In the genomic region with DNA sequence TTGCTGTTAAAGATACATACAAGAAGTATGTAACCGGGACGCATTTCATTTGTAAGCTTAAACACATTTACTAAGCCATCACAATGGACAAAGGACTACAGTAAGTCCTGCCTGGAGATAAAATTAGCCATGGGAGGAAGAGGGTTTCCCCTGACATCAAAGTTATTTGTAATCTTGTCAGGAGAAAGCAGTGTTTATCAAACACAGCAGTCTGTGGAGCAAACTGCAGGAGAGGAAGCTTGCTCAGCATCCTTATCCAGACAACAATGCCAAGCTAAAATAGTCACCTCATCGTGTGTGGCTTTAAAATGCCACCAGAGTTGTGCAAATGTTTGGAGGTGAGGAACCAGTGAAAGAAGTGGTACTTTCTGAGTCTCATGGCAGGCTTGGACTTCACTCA, we compare ENCODE assay signal across 20 mouse cellular contexts.
DNase-seq lines count a peak whose midpoint lies in the region; ATAC-seq and TF ChIP-seq lines count a peak whose summit lies in the region.
"Had no signal": no experiment of that assay in that cellular context is flagged by ENCODE, and none has a peak within 500 bp of the region (broad histone marks: within the 10 kb centered on the region; RNA-seq: fewer than 3 reads in every experiment).

No protein-coding gene starts in this region.

- peak; percentile 35; the same call in 1 of the 2 replicates for TF ChIP-seq EP300 in liver, postnatal 0 days (IDR thresholded peaks at IDR 0.05; ENCODE audit: low read depth)

- intact Hi-C loops in heart, postnatal 14 days (cut with DNase I) = no loop called here
- intact Hi-C loops in left cerebral cortex, postnatal 10 days (cut with DNase I) = no loop called here

- H3K36me3 ChIP-seq in heart, embryonic 16.5 days (ENCODE audit: control insufficient read depth, insufficient read depth) = no peaks in the 10 kb centered on the region
- H3K36me3 ChIP-seq in lung, embryonic 14.5 days (ENCODE audit: insufficient read depth) = no peaks in the 10 kb centered on the region
- no peaks in the 10 kb centered on the region for H3K36me3 ChIP-seq in liver, postnatal 0 days (replicated peaks; ENCODE audit: insufficient read depth, low read length)
- H3K36me3 ChIP-seq: heart, embryonic 15.5 days; hindbrain, embryonic 15.5 days; neural tube, embryonic 13.5 days; stomach, embryonic 15.5 days had no signal

- WGBS in heart, embryonic 16.5 days = 27% methylated on average over 3 of the region's 3 CpGs
- WGBS in lung, embryonic 14.5 days = 28% methylated on average over 3 of the region's 3 CpGs
- 31% methylated on average over 3 of the region's 3 CpGs for whole genome bisulfite sequencing in liver, postnatal 0 days (ENCODE audit: insufficient replicate concordance)

- TF ChIP-seq POLR2A in cortical plate, adult 2 months (IDR thresholded peaks at IDR 0.05; ENCODE audit: extremely low read depth, insufficient read depth, low read length) = no peak

- no peak overlapping the region for H3K9ac ChIP-seq in heart, embryonic 16.5 days (ENCODE audit: low read length)
- H3K9ac ChIP-seq in lung, embryonic 14.5 days = no peak overlapping the region
- no peak overlapping the region for H3K9ac ChIP-seq in liver, postnatal 0 days (replicated peaks)
- H3K9ac ChIP-seq: heart, embryonic 15.5 days; hindbrain, embryonic 15.5 days; neural tube, embryonic 13.5 days; stomach, embryonic 15.5 days had no signal

- no peaks in the 10 kb centered on the region for H3K27me3 ChIP-seq in heart, embryonic 16.5 days (ENCODE audit: control insufficient read depth, insufficient read depth, low read length)
- H3K27me3 ChIP-seq in lung, embryonic 14.5 days (ENCODE audit: insufficient read depth, low read length) = no peaks in the 10 kb centered on the region
- no peaks in the 10 kb centered on the region for H3K27me3 ChIP-seq in liver, postnatal 0 days (ENCODE audit: insufficient read depth, low read length)
- H3K27me3 ChIP-seq: heart, embryonic 15.5 days; hindbrain, embryonic 15.5 days; neural tube, embryonic 13.5 days; stomach, embryonic 15.5 days had no signal

- peak overlapping the region; percentile 21; the same call in 1 of the 2 replicates for H3K27ac ChIP-seq in heart, embryonic 16.5 days (ENCODE audit: low read length)
- H3K27ac ChIP-seq in lung, embryonic 14.5 days (ENCODE audit: low read depth) = no peak overlapping the region
- H3K27ac ChIP-seq in cortical plate, adult 2 months (ENCODE audit: insufficient read depth, low read length) = peak overlapping the region; percentile 8; the same call in 1 of the 2 replicates
- H3K27ac ChIP-seq in liver, postnatal 0 days (ENCODE audit: low read depth) = no peak overlapping the region
- H3K27ac ChIP-seq: heart, embryonic 15.5 days; hindbrain, embryonic 15.5 days; neural tube, embryonic 13.5 days; stomach, embryonic 15.5 days had no signal

- no peak for ATAC-seq in heart, embryonic 16.5 days (replicated peaks; ENCODE audit: extremely low read depth, insufficient read depth, low FRiP score)
- no peak for ATAC-seq in lung, embryonic 14.5 days (ENCODE audit: insufficient read depth)
- ATAC-seq in liver, postnatal 0 days = no peak
- ATAC-seq: activated CD4-positive, CD25-positive, alpha-beta regulatory T cell, adult 4 months; forebrain, embryonic 14.5 days; Patski had no signal

- H3K9me3 ChIP-seq in heart, embryonic 16.5 days (replicated peaks; ENCODE audit: control insufficient read depth, low read length) = no peaks in the 10 kb centered on the region
- H3K9me3 ChIP-seq in lung, embryonic 14.5 days (ENCODE audit: low read depth, low read length) = no peaks in the 10 kb centered on the region
- H3K9me3 ChIP-seq in liver, postnatal 0 days (ENCODE audit: low read length) = no peaks in the 10 kb centered on the region
- H3K9me3 ChIP-seq: heart, embryonic 15.5 days; hindbrain, embryonic 15.5 days; neural tube, embryonic 13.5 days; stomach, embryonic 15.5 days had no signal

- H3K4me3 ChIP-seq in heart, embryonic 16.5 days (ENCODE audit: low read length) = no peak overlapping the region
- H3K4me3 ChIP-seq in lung, embryonic 14.5 days (ENCODE audit: low read depth, low read length) = no peak overlapping the region
- H3K4me3 ChIP-seq in cortical plate, adult 2 months (ENCODE audit: insufficient read depth, low read length) = no peak overlapping the region
- no peak overlapping the region for H3K4me3 ChIP-seq in liver, postnatal 0 days (ENCODE audit: low read depth, low read length)
- H3K4me3 ChIP-seq: heart, embryonic 15.5 days; hindbrain, embryonic 15.5 days; neural tube, embryonic 13.5 days; stomach, embryonic 15.5 days had no signal

- TF ChIP-seq CTCF in lung, embryonic 14.5 days (IDR thresholded peaks at IDR 0.05; ENCODE audit: low read depth) = no peak
- no peak for TF ChIP-seq CTCF in cortical plate, adult 2 months (IDR thresholded peaks at IDR 0.05; ENCODE audit: extremely low read depth, insufficient read depth, low read length)
- no peak for TF ChIP-seq CTCF in liver, postnatal 0 days (IDR thresholded peaks at IDR 0.05; ENCODE audit: low read depth)

- H3K4me1 ChIP-seq in heart, embryonic 16.5 days (ENCODE audit: control insufficient read depth, insufficient read depth, low read length) = no peaks in the 10 kb centered on the region
- H3K4me1 ChIP-seq in lung, embryonic 14.5 days (ENCODE audit: insufficient read depth) = no peaks in the 10 kb centered on the region
- no peaks in the 10 kb centered on the region for H3K4me1 ChIP-seq in cortical plate, adult 2 months (ENCODE audit: control insufficient read depth, insufficient read depth, low read length)
- peaks cover 4% of the 10 kb centered on the region; the same call in 1 of the 2 replicates for H3K4me1 ChIP-seq in liver, postnatal 0 days (ENCODE audit: insufficient read depth)
- H3K4me1 ChIP-seq: hindbrain, embryonic 15.5 days; stomach, embryonic 15.5 days had no signal

- H3K4me2 ChIP-seq in heart, embryonic 16.5 days (ENCODE audit: low read depth, low read length) = no peak overlapping the region
- H3K4me2 ChIP-seq in lung, embryonic 14.5 days = no peak overlapping the region
- H3K4me2 ChIP-seq in liver, postnatal 0 days (ENCODE audit: low read depth, low read length) = no peak overlapping the region
- H3K4me2 ChIP-seq: heart, embryonic 15.5 days; hindbrain, embryonic 15.5 days; neural tube, embryonic 13.5 days; stomach, embryonic 15.5 days had no signal

- no peak for DNase-seq in heart, postnatal 14 days
- peak; percentile 49 for DNase-seq in lung, embryonic 14.5 days
- no peak for DNase-seq in lung, postnatal 14 days
- no peak for DNase-seq in liver, postnatal 0 days
- DNase-seq in left cerebral cortex, postnatal 10 days (ENCODE audit: extremely low spot score in 1 of 2, low spot score in 2 of 2) = no peak
- DNase-seq: adrenal gland, postnatal 25 days; cerebellum, adult 18-20 months; kidney, adult 2 months; kidney, postnatal 25 days; spleen, adult 18-20 months; thymus, adult 2 months had no signal

Comparison
In these comparisons a context has a peak if more than half of its experiments do, and no peak if none do; other contexts are left out.
1. H3K27ac ChIP-seq: peak in heart, embryonic 16.5 days (single experiment) and cortical plate, adult 2 months (single experiment); none in lung, embryonic 14.5 days (single experiment) and liver, postnatal 0 days (single experiment).